Mouse (Mus musculus): ENCODE results near the gene Gstm5. TPM values are rescaled to one million over a fixed set of nuclear protein-coding genes. Genes with fewer than 3 reads are reported as not detected.

The Gstm5 gene
- polyA plus RNA-seq, 2 experiments = 111 to 196 TPM

GRCm38 (mm10) chr3:107849693-107850031 lies 46.0 kb upstream of the Gstm5 start:
- Histone ChIP-seq H3K27me3 (ENCODE audit: control insufficient read depth, insufficient read depth, low read length) (no peaks in the 10 kb centered on the region), H3K36me3 (replicated peaks; ENCODE audit: control insufficient read depth, insufficient read depth, low read depth) (no peaks in the 10 kb centered on the region), H3K4me1 (replicated peaks; ENCODE audit: control insufficient read depth in 2 of 2, insufficient read depth in 2 of 2, low read length in 1 of 2) (peaks cover 0 to 5% of the 10 kb centered on the region in 2 experiments; a peak in 1 of 4 replicates), H3K4me3 (ENCODE audit: insufficient read depth in 1 of 2, low read depth in 2 of 2, low read length in 2 of 2) (no peak overlapping the region), H3K9me3 (ENCODE audit: control insufficient read depth, low read length) (no peaks in the 10 kb centered on the region), H3K9ac (replicated peaks) (no peak overlapping the region), H3K4me2 (ENCODE audit: low read depth) (no peak overlapping the region), H3K27ac (no peak overlapping the region)
- no peak for TF ChIP-seq EP300 (IDR thresholded peaks at IDR 0.05; ENCODE audit: low read depth)
- no peak for TF ChIP-seq CTCF (IDR thresholded peaks at IDR 0.05; ENCODE audit: low read depth)
- ATAC-seq (ENCODE audit: insufficient read depth) = peak; percentile 54
- peak in 1 of 3 experiments; percentile 14 for DNase-seq (ENCODE audit: low read depth in 3 of 3, low spot score in 3 of 3)
- WGBS (ENCODE audit: insufficient replicate concordance) = 37% methylated on average over 2 of the region's 2 CpGs

- no peaks in the 10 kb centered on the region for H3K36me3 ChIP-seq (replicated peaks; ENCODE audit: control insufficient read depth, insufficient read depth, low read depth)
- no peaks in the 10 kb centered on the region for H3K27me3 ChIP-seq (ENCODE audit: control insufficient read depth, insufficient read depth, low read length)
- no peak overlapping the region for H3K4me2 ChIP-seq (ENCODE audit: low read depth)
- no peak overlapping the region for H3K27ac ChIP-seq
- H3K4me3 ChIP-seq (ENCODE audit: insufficient read depth in 1 of 2, low read depth in 2 of 2, low read length in 2 of 2) = no peak overlapping the region
- TF ChIP-seq CTCF (IDR thresholded peaks at IDR 0.05; ENCODE audit: low read depth) = no peak
- TF ChIP-seq EP300 (IDR thresholded peaks at IDR 0.05; ENCODE audit: low read depth) = no peak
- ATAC-seq (ENCODE audit: insufficient read depth) = 0 out of 2 replicates have a peak, but pooled peaks have one; percentile 36
- H3K4me1 ChIP-seq (replicated peaks; ENCODE audit: control insufficient read depth in 2 of 2, insufficient read depth in 2 of 2, low read length in 1 of 2) = peaks cover 0 to 5% of the 10 kb centered on the region in 2 experiments; a peak in 1 of 4 replicates
- no peaks in the 10 kb centered on the region for H3K9me3 ChIP-seq (ENCODE audit: control insufficient read depth, low read length)
- H3K9ac ChIP-seq (replicated peaks) = no peak overlapping the region
- no peak for DNase-seq (ENCODE audit: low read depth in 3 of 3, low spot score in 3 of 3)
- 59% methylated on average over 12 of the region's 12 CpGs for WGBS (ENCODE audit: insufficient replicate concordance)
Measured at GRCm38 (mm10) chr3:107850418-107851031, 45.1 kb upstream of the Gstm5 start.

GRCm38 (mm10) chr3:107852786-107853185 lies 42.8 kb upstream of the Gstm5 start:
- ATAC-seq (ENCODE audit: insufficient read depth) = no peak
- peak in 1 of 3 experiments; percentile 20 for DNase-seq (ENCODE audit: low read depth in 3 of 3, low spot score in 3 of 3)
- Histone ChIP-seq H3K36me3 (replicated peaks; ENCODE audit: control insufficient read depth, insufficient read depth, low read depth) (no peaks in the 10 kb centered on the region), H3K4me1 (replicated peaks; ENCODE audit: control insufficient read depth in 2 of 2, insufficient read depth in 2 of 2, low read length in 1 of 2) (peaks cover 0 to 5% of the 10 kb centered on the region in 2 experiments; a peak in 1 of 4 replicates), H3K9me3 (ENCODE audit: control insufficient read depth, low read length) (no peaks in the 10 kb centered on the region), H3K4me3 (ENCODE audit: insufficient read depth in 1 of 2, low read depth in 2 of 2, low read length in 2 of 2) (no peak overlapping the region), H3K9ac (replicated peaks) (no peak overlapping the region), H3K27me3 (ENCODE audit: control insufficient read depth, insufficient read depth, low read length) (no peaks in the 10 kb centered on the region), H3K4me2 (ENCODE audit: low read depth) (no peak overlapping the region), H3K27ac (no peak overlapping the region)
- WGBS (ENCODE audit: insufficient replicate concordance) = 13% methylated on average over 7 of the region's 7 CpGs
- TF ChIP-seq CTCF (IDR thresholded peaks at IDR 0.05; ENCODE audit: low read depth) = no peak
- no peak for TF ChIP-seq EP300 (IDR thresholded peaks at IDR 0.05; ENCODE audit: low read depth)

- Histone ChIP-seq H3K9me3 (ENCODE audit: control insufficient read depth, low read length) (no peaks in the 10 kb centered on the region), H3K4me3 (ENCODE audit: insufficient read depth in 1 of 2, low read depth in 2 of 2, low read length in 2 of 2) (no peak overlapping the region), H3K36me3 (replicated peaks; ENCODE audit: control insufficient read depth, insufficient read depth, low read depth) (no peaks in the 10 kb centered on the region), H3K27me3 (ENCODE audit: control insufficient read depth, insufficient read depth, low read length) (no peaks in the 10 kb centered on the region), H3K27ac (no peak overlapping the region), H3K4me2 (ENCODE audit: low read depth) (no peak overlapping the region), H3K9ac (replicated peaks) (no peak overlapping the region), H3K4me1 (replicated peaks; ENCODE audit: control insufficient read depth in 2 of 2, insufficient read depth in 2 of 2, low read length in 1 of 2) (peaks cover 0 to 5% of the 10 kb centered on the region in 2 experiments; a peak in 1 of 4 replicates)
- no peak for DNase-seq (ENCODE audit: low read depth in 3 of 3, low spot score in 3 of 3)
- no peak for TF ChIP-seq CTCF (IDR thresholded peaks at IDR 0.05; ENCODE audit: low read depth)
- TF ChIP-seq EP300 (IDR thresholded peaks at IDR 0.05; ENCODE audit: low read depth) = no peak
- ATAC-seq (ENCODE audit: insufficient read depth) = no peak
- WGBS (ENCODE audit: insufficient replicate concordance) = 55% methylated on average over 17 of the region's 17 CpGs
Measured at GRCm38 (mm10) chr3:107853232-107854181, 42.1 kb upstream of the Gstm5 start.

- H3K4me1 ChIP-seq (replicated peaks; ENCODE audit: control insufficient read depth in 2 of 2, insufficient read depth in 2 of 2, low read length in 1 of 2) = no peaks in the 10 kb centered on the region; a peak in 1 of 4 replicates
- ATAC-seq (ENCODE audit: insufficient read depth) = no peak
- DNase-seq (ENCODE audit: low read depth in 3 of 3, low spot score in 3 of 3) = no peak
- no peaks in the 10 kb centered on the region for H3K36me3 ChIP-seq (replicated peaks; ENCODE audit: control insufficient read depth, insufficient read depth, low read depth)
- H3K27ac ChIP-seq = no peak overlapping the region
- H3K9ac ChIP-seq (replicated peaks) = no peak overlapping the region
- WGBS (ENCODE audit: insufficient replicate concordance) = 68% methylated on average over 13 of the region's 13 CpGs
- H3K4me3 ChIP-seq (ENCODE audit: insufficient read depth in 1 of 2, low read depth in 2 of 2, low read length in 2 of 2) = no peak overlapping the region
- H3K27me3 ChIP-seq (ENCODE audit: control insufficient read depth, insufficient read depth, low read length) = no peaks in the 10 kb centered on the region
- no peak overlapping the region for H3K4me2 ChIP-seq (ENCODE audit: low read depth)
- H3K9me3 ChIP-seq (ENCODE audit: control insufficient read depth, low read length) = no peaks in the 10 kb centered on the region
- no peak for TF ChIP-seq EP300 (IDR thresholded peaks at IDR 0.05; ENCODE audit: low read depth)
Measured at GRCm38 (mm10) chr3:107855368-107855767, 40.3 kb upstream of the Gstm5 start.

All from liver, embryonic 14.5 days (tissue).